Mouse (Mus musculus) neural tube, embryonic 14.5 days (tissue): ENCODE data around the gene 1810010H24Rik. TPM values are rescaled to one million over a fixed set of nuclear protein-coding genes. Genes with fewer than 3 reads are reported as not detected.
"Not testable (repeated sequence)": the region's sequence is repeated elsewhere in the genome, so short reads cannot be mapped to it uniquely, and the experiment has no call there.

Experiments used
- ATAC-seq: fragments of 200-750 bp; cut with Nextera tagmentation; 2 replicates; pipeline ENCODE4 v1.8.0; 2017; ENCODE audit warnings: low read depth, mild to moderate bottlenecking, moderate TSS enrichment, moderate library complexity
- H3K27ac ChIP-seq: fragments of 300-500 bp; sonication (generic); 2 replicates; pipeline ENCODE4 v1.5.1; 2014; ENCODE audit warnings: low read depth, mild to moderate bottlenecking, control low read depth, low read length, moderate library complexity, mixed read lengths
- H3K27me3 ChIP-seq: fragments of 300-500 bp; sonication (generic); 2 replicates; pipeline ENCODE4 v1.6.1; 2014; ENCODE audit warnings: low read length; ENCODE audit not compliant: control insufficient read depth, insufficient read depth
- H3K36me3 ChIP-seq: fragments of 300-500 bp; sonication (generic); 2 replicates; pipeline ENCODE4 v1.6.1; 2014; ENCODE audit warnings: low read length, mixed read lengths; ENCODE audit not compliant: control insufficient read depth, insufficient read depth
- H3K4me1 ChIP-seq: fragments of 300-500 bp; sonication (generic); 2 replicates; pipeline ENCODE4 v1.6.1; 2014; ENCODE audit warnings: low read length; ENCODE audit not compliant: control insufficient read depth, insufficient read depth
- H3K4me2 ChIP-seq: fragments of 300-500 bp; sonication (generic); 2 replicates; pipeline ENCODE4 v1.6.1; 2014; ENCODE audit warnings: mild to moderate bottlenecking, low read depth, low read length, control low read depth
- H3K4me3 ChIP-seq: fragments of 300-500 bp; sonication (generic); 2 replicates; pipeline ENCODE4 v1.5.1; 2014; ENCODE audit warnings: low read depth, low read length, control low read depth, mixed read lengths
- H3K9ac ChIP-seq: fragments of 300-500 bp; sonication (generic); replicated peaks from 2 replicates; pipeline ENCODE4 v1.6.1; 2014; ENCODE audit warnings: low read depth, mild to moderate bottlenecking, control low read depth, low read length, mixed read lengths
- H3K9me3 ChIP-seq: fragments of 300-500 bp; sonication (generic); 2 replicates; pipeline ENCODE4 v1.6.1; 2016; ENCODE audit warnings: low read length; ENCODE audit not compliant: control insufficient read depth
- whole genome bisulfite sequencing: fragments of 180-500 bp; shearing (Covaris S2); extraction: QIAGEN DNeasy Blood & Tissue Kit; methylation state at CpG from one replicate; pipeline ENCODE4 v1.1.7; 2014; 5-methylcytosine and 5-hydroxymethylcytosine counted together
- polyA plus RNA-seq: library from polyadenylated mRNA; unstranded; fragments of >200 nt; fragmentation: Nextera tagmentation; extraction: Ambion mirVana; gene quantifications from 2 replicates; pipeline ENCODE4 v1.2.1, GENCODE M21; 2014

Gene 1810010H24Rik
- polyA plus RNA-seq = 9.8 and 9.9 TPM in 2 replicates

GRCm38 (mm10) chr11:107025411-107026321 lies at the start of gene 1810010H24Rik:
Gene 1810010H24Rik (plus strand): TSS chr11:107025681.
- Histone ChIP-seq H3K27ac (peak within 1 kb of the TSS; percentile 45), H3K9me3 (no peaks in the 10 kb centered on the region), H3K4me1 (peaks cover 5% of the 10 kb centered on the region; the same call in 1 of the 2 replicates), H3K36me3 (no peaks in the 10 kb centered on the region), H3K9ac (peak within 1 kb of the TSS; percentile 69), H3K4me2 (peak within 1 kb of the TSS; percentile 66), H3K4me3 (peak within 1 kb of the TSS; percentile 31), H3K27me3 (no peaks in the 10 kb centered on the region)
- under 1% methylated on average over 45 of the region's 45 CpGs for WGBS
- peak; percentile 25; the same call in 1 of the 2 replicates for ATAC-seq

- no peaks in the 10 kb centered on the region for H3K36me3 ChIP-seq
- no peaks in the 10 kb centered on the region for H3K27me3 ChIP-seq
- no peaks in the 10 kb centered on the region for H3K9me3 ChIP-seq
- no peak overlapping the region for H3K27ac ChIP-seq
- H3K4me2 ChIP-seq = no peak overlapping the region
- no peaks in the 10 kb centered on the region for H3K4me1 ChIP-seq
- H3K4me3 ChIP-seq = no peak overlapping the region
- no peak for ATAC-seq
- WGBS = 87% methylated on average over 8 of the region's 8 CpGs
- no peak overlapping the region for H3K9ac ChIP-seq
Observed at GRCm38 (mm10) chr11:106976194-106976593, 49.3 kb upstream of the 1810010H24Rik start.

GRCm38 (mm10) chr11:106980455-106980854 lies 45.0 kb upstream of the 1810010H24Rik start:
- Histone ChIP-seq H3K9me3 (no peaks in the 10 kb centered on the region), H3K36me3 (no peaks in the 10 kb centered on the region), H3K4me3 (no peak overlapping the region), H3K27ac (no peak overlapping the region), H3K9ac (no peak overlapping the region), H3K27me3 (no peaks in the 10 kb centered on the region), H3K4me1 (no peaks in the 10 kb centered on the region), H3K4me2 (no peak overlapping the region)
- 23% methylated on average over 7 of the region's 7 CpGs for WGBS
- ATAC-seq = no peak

GRCm38 (mm10) chr11:106981787-106982186 lies 43.7 kb upstream of the 1810010H24Rik start:
- H3K27ac ChIP-seq = no peak overlapping the region
- no peak for ATAC-seq
- no peaks in the 10 kb centered on the region for H3K4me1 ChIP-seq
- H3K9ac ChIP-seq = no peak overlapping the region
- no peak overlapping the region for H3K4me2 ChIP-seq
- WGBS = 9% methylated on average over 1 of the region's 1 CpGs
- H3K36me3 ChIP-seq = no peaks in the 10 kb centered on the region
- H3K4me3 ChIP-seq = no peak overlapping the region
- H3K27me3 ChIP-seq = no peaks in the 10 kb centered on the region
- no peaks in the 10 kb centered on the region for H3K9me3 ChIP-seq

- H3K9ac ChIP-seq = no peak overlapping the region
- peak overlapping the region; percentile 28; the same call in 1 of the 2 replicates for H3K27ac ChIP-seq
- 60% methylated on average over 5 of the region's 5 CpGs for WGBS
- H3K4me1 ChIP-seq = no peaks in the 10 kb centered on the region
- H3K27me3 ChIP-seq = no peaks in the 10 kb centered on the region
- no peaks in the 10 kb centered on the region for H3K9me3 ChIP-seq
- H3K4me3 ChIP-seq = no peak overlapping the region
- H3K4me2 ChIP-seq = no peak overlapping the region
- ATAC-seq = no peak
- H3K36me3 ChIP-seq = no peaks in the 10 kb centered on the region
Observed at GRCm38 (mm10) chr11:106982351-106982750, 43.1 kb upstream of the 1810010H24Rik start.

- not testable (repeated sequence) for H3K4me1 ChIP-seq, H3K9ac ChIP-seq, H3K27me3 ChIP-seq, H3K4me3 ChIP-seq, H3K9me3 ChIP-seq, ATAC-seq, H3K4me2 ChIP-seq, H3K27ac ChIP-seq
- 81% methylated on average over 8 of the region's 9 CpGs for WGBS
- peaks cover 15% of the 10 kb centered on the region for H3K36me3 ChIP-seq
Observed at GRCm38 (mm10) chr11:106985979-106986604, 39.4 kb upstream of the 1810010H24Rik start.

GRCm38 (mm10) chr11:106987384-106987783 lies 38.1 kb upstream of the 1810010H24Rik start:
- Histone ChIP-seq H3K4me1 (no peaks in the 10 kb centered on the region), H3K27me3 (no peaks in the 10 kb centered on the region), H3K4me3 (no peak overlapping the region), H3K4me2 (no peak overlapping the region), H3K27ac (no peak overlapping the region), H3K36me3 (peaks cover 19% of the 10 kb centered on the region), H3K9me3 (no peaks in the 10 kb centered on the region), H3K9ac (no peak overlapping the region)
- ATAC-seq = no peak
- WGBS = 95% methylated on average over 2 of the region's 2 CpGs

- 84% methylated on average over 3 of the region's 3 CpGs for WGBS
- ATAC-seq = no peak
- no peak overlapping the region for H3K9ac ChIP-seq
- no peaks in the 10 kb centered on the region for H3K9me3 ChIP-seq
- no peak overlapping the region for H3K4me2 ChIP-seq
- no peak overlapping the region for H3K4me3 ChIP-seq
- H3K4me1 ChIP-seq = 0 out of 2 replicates have a peak, but pooled peaks cover 6% of the 10 kb centered on the region
- no peaks in the 10 kb centered on the region for H3K27me3 ChIP-seq
- no peak overlapping the region for H3K27ac ChIP-seq
- H3K36me3 ChIP-seq = peaks cover 28% of the 10 kb centered on the region
Observed at GRCm38 (mm10) chr11:106994246-106995085, 31.0 kb upstream of the 1810010H24Rik start.
